Mouse (Mus musculus): Measurements from ENCODE around the gene Unc13c. TPM values are rescaled to one million over a fixed set of nuclear protein-coding genes. Genes with fewer than 3 reads are reported as not detected.

The Unc13c gene
- polyA plus RNA-seq, 1 experiment from 2014 or later, result 0.68 TPM

DNA sequence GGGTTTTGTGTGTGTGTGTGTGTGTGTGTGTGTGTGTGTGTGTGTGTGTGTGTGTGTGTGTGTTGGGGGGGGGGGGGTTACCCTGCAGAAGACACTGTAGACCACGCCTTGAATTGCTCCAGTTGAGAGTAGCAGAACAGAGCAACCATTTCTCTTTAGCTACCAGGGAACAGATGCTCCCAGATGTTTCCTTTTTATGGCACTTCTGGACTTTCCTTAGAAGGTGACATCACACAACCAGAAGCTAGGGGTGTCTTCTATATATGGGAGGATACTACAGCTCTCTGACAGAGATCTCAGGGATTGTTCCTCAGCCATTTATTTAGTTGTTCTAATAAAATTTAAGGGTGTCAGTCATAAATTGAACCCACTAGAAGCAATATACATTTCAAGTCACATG, 85.2 kb downstream of the Unc13c start:
- H3K9ac ChIP-seq (ENCODE audit: low read depth, low read length), result no peak overlapping the region
- no peaks in the 10 kb centered on the region for H3K4me1 ChIP-seq (replicated peaks; ENCODE audit: insufficient read depth, low read length)
- no peak overlapping the region for H3K4me3 ChIP-seq (replicated peaks; ENCODE audit: low read depth, low read length)
- H3K9me3 ChIP-seq (replicated peaks; ENCODE audit: low read length), result no peaks in the 10 kb centered on the region
- DNase-seq (ENCODE audit: low spot score) (no peak), ATAC-seq (replicated peaks; ENCODE audit: low FRiP score, low read depth) (no peak)
- no peaks in the 10 kb centered on the region for H3K27me3 ChIP-seq (ENCODE audit: insufficient read depth, low read length)
- H3K27ac ChIP-seq, result no peak overlapping the region
- H3K4me2 ChIP-seq (ENCODE audit: low read length), result no peak overlapping the region
- WGBS, result 75% methylated on average over 1 of the region's 1 CpGs
- no peaks in the 10 kb centered on the region for H3K36me3 ChIP-seq (ENCODE audit: insufficient read depth, low read length)
- TF ChIP-seq CTCF (IDR thresholded peaks at IDR 0.05; ENCODE audit: low read depth), result no peak

GRCm38 (mm10) chr9:73883143-73883542, 85.6 kb downstream of the Unc13c start:
- Histone ChIP-seq H3K27ac (no peak overlapping the region), H3K27me3 (ENCODE audit: insufficient read depth, low read length) (no peaks in the 10 kb centered on the region), H3K9me3 (replicated peaks; ENCODE audit: low read length) (no peaks in the 10 kb centered on the region), H3K4me1 (replicated peaks; ENCODE audit: insufficient read depth, low read length) (no peaks in the 10 kb centered on the region), H3K36me3 (ENCODE audit: insufficient read depth, low read length) (no peaks in the 10 kb centered on the region), H3K4me3 (replicated peaks; ENCODE audit: low read depth, low read length) (no peak overlapping the region), H3K4me2 (ENCODE audit: low read length) (no peak overlapping the region), H3K9ac (ENCODE audit: low read depth, low read length) (no peak overlapping the region)
- TF ChIP-seq CTCF (IDR thresholded peaks at IDR 0.05; ENCODE audit: low read depth), result no peak
- WGBS, result 53% methylated on average over 1 of the region's 1 CpGs
- no peak for ATAC-seq (replicated peaks; ENCODE audit: low FRiP score, low read depth)
- DNase-seq (ENCODE audit: low spot score), result no peak

- no peaks in the 10 kb centered on the region for H3K27me3 ChIP-seq (ENCODE audit: insufficient read depth, low read length)
- H3K9me3 ChIP-seq (replicated peaks; ENCODE audit: low read length), result no peaks in the 10 kb centered on the region
- no peak overlapping the region for H3K9ac ChIP-seq (ENCODE audit: low read depth, low read length)
- H3K4me1 ChIP-seq (replicated peaks; ENCODE audit: insufficient read depth, low read length), result no peaks in the 10 kb centered on the region
- no peak for TF ChIP-seq CTCF (IDR thresholded peaks at IDR 0.05; ENCODE audit: low read depth)
- whole genome bisulfite sequencing, result 91% methylated on average over 5 of the region's 5 CpGs
- H3K4me2 ChIP-seq (ENCODE audit: low read length), result no peak overlapping the region
- ATAC-seq (replicated peaks; ENCODE audit: low FRiP score, low read depth), result no peak
- no peaks in the 10 kb centered on the region for H3K36me3 ChIP-seq (ENCODE audit: insufficient read depth, low read length)
- no peak for DNase-seq (ENCODE audit: low spot score)
- H3K4me3 ChIP-seq (replicated peaks; ENCODE audit: low read depth, low read length), result no peak overlapping the region
- H3K27ac ChIP-seq, result no peak overlapping the region
Measured at GRCm38 (mm10) chr9:73882393-73882919, 86.3 kb downstream of the Unc13c start.

DNA sequence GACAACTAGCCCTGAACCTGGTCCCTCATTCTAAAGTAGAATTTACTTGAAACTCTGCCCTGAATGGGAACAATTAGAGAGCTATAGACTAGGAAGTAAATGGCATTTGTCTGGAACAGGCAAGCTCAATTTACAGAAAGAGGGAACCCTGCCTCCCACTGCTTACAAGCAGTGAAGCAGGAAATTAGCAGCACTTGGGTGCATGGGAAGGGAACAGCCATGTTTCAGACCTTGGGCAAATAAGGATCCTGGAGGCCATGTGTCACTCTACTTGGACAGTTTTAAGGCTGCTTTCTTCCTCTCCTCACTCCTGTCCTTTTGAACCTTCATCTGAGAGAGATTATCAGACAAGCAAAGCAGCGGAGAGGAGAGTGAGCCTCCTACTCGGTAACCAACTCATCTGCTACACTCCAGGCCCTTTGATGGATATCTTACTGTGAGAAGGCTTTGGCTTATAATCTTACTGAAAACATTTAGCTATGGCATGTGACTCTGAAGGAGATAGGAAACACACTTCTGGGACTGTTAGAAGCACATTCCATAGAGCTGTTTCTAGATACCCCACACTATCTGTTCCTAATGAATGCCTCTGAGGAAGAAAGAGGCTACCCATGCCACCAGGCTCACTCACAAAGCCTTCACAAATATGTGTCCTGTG, 101.2 kb downstream of the Unc13c start:
- Histone ChIP-seq H3K36me3 (ENCODE audit: insufficient read depth, low read length) (no peaks in the 10 kb centered on the region), H3K27ac (peak overlapping the region; percentile 32; the same call in 1 of the 2 replicates), H3K27me3 (ENCODE audit: insufficient read depth, low read length) (no peaks in the 10 kb centered on the region), H3K9me3 (replicated peaks; ENCODE audit: low read length) (no peaks in the 10 kb centered on the region), H3K4me3 (replicated peaks; ENCODE audit: low read depth, low read length) (no peak overlapping the region), H3K4me2 (ENCODE audit: low read length) (no peak overlapping the region), H3K4me1 (replicated peaks; ENCODE audit: insufficient read depth, low read length) (no peaks in the 10 kb centered on the region), H3K9ac (ENCODE audit: low read depth, low read length) (no peak overlapping the region)
- 44% methylated on average over 2 of the region's 2 CpGs for WGBS
- no peak for TF ChIP-seq CTCF (IDR thresholded peaks at IDR 0.05; ENCODE audit: low read depth)
- 0 out of 2 replicates have a peak, but pooled peaks have one; percentile 33 for ATAC-seq (replicated peaks; ENCODE audit: low FRiP score, low read depth)
- peak; percentile 68 for DNase-seq (ENCODE audit: low spot score)

DNA sequence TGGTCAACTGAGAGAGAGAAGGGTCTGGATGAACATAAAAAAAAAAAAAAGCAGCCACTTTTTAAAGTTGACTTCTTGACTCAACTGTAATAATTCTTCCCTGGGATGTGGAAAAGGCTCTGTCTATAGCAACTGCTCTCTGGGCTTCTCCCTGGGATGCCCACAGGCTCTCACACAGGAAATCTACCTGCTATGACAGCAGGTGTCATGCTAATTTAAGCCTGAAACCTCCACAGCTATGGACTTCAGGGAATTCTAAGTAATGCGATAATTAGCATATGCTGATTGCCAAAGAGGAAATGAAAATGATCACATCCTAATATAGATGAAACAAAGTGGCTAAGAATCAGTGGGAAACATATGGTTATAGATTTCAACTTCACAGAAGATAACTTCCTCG, 102.1 kb downstream of the Unc13c start:
- no peaks in the 10 kb centered on the region for H3K27me3 ChIP-seq (ENCODE audit: insufficient read depth, low read length)
- H3K4me3 ChIP-seq (replicated peaks; ENCODE audit: low read depth, low read length), result no peak overlapping the region
- H3K27ac ChIP-seq, result no peak overlapping the region
- no peaks in the 10 kb centered on the region for H3K36me3 ChIP-seq (ENCODE audit: insufficient read depth, low read length)
- H3K4me2 ChIP-seq (ENCODE audit: low read length), result no peak overlapping the region
- DNase-seq (ENCODE audit: low spot score) (no peak), ATAC-seq (replicated peaks; ENCODE audit: low FRiP score, low read depth) (no peak)
- 76% methylated on average over 2 of the region's 2 CpGs for WGBS
- no peaks in the 10 kb centered on the region for H3K9me3 ChIP-seq (replicated peaks; ENCODE audit: low read length)
- H3K4me1 ChIP-seq (replicated peaks; ENCODE audit: insufficient read depth, low read length), result no peaks in the 10 kb centered on the region
- TF ChIP-seq CTCF (IDR thresholded peaks at IDR 0.05; ENCODE audit: low read depth), result no peak
- H3K9ac ChIP-seq (ENCODE audit: low read depth, low read length), result no peak overlapping the region

DNA sequence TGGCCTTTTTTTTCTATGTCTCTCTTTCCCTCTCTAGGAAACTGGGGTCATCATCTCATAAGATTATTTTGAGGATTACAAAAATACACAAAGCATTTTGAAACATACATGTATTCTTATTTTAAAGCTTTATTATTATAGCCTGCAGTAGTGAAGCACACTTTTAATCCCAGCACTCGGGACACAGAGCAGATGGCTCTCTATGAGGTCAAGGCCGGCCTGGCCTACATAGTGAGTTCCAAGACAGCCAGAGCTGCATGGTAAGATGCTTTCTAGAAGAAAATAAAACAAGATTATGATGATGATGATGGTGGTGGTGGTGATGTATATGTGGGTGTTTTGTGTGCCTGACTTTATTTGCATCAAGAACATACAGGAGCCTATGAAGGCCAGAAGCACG, 109.3 kb downstream of the Unc13c start:
- no peak for TF ChIP-seq CTCF (IDR thresholded peaks at IDR 0.05; ENCODE audit: low read depth)
- no peak for ATAC-seq (replicated peaks; ENCODE audit: low FRiP score, low read depth)
- H3K9ac ChIP-seq (ENCODE audit: low read depth, low read length), result no peak overlapping the region
- H3K27ac ChIP-seq, result no peak overlapping the region
- H3K4me3 ChIP-seq (replicated peaks; ENCODE audit: low read depth, low read length), result no peak overlapping the region
- H3K36me3 ChIP-seq (ENCODE audit: insufficient read depth, low read length), result no peaks in the 10 kb centered on the region
- no peaks in the 10 kb centered on the region for H3K4me1 ChIP-seq (replicated peaks; ENCODE audit: insufficient read depth, low read length)
- WGBS, result 97% methylated on average over 3 of the region's 3 CpGs
- H3K9me3 ChIP-seq (replicated peaks; ENCODE audit: low read length), result no peaks in the 10 kb centered on the region
- H3K4me2 ChIP-seq (ENCODE audit: low read length), result no peak overlapping the region
- DNase-seq (ENCODE audit: low spot score), result no peak
- no peaks in the 10 kb centered on the region for H3K27me3 ChIP-seq (ENCODE audit: insufficient read depth, low read length)

Measured in kidney, postnatal 0 days (tissue).